Mouse (Mus musculus) naive thymus-derived CD4-positive, alpha-beta T cell, adult 2 months (primary cell): ENCODE results near the gene Mrps2.

Experiments used
- DNase-seq: peaks from one replicate; pipeline ENCODE4 v3.0.0-alpha.2; 2011; ENCODE audit warnings: low read depth

Mrps2 gene

GRCm38 (mm10) chr2:28520581-28520980 lies 52.7 kb downstream of the Mrps2 start:
- no peak for DNase-seq
